Mouse (Mus musculus) kidney, adult 2 months (tissue): ENCODE data around the gene Pcdh11x. TPM values are rescaled to one million over a fixed set of nuclear protein-coding genes. Genes with fewer than 3 reads are reported as not detected.
A peak's percentile ranks its signal among the peaks of the same experiment; 100 is the strongest.

Source experiments
- DNase-seq: peaks from one replicate; pipeline ENCODE4 v3.0.0; 2021
- H3K27ac ChIP-seq: fragments of 200-500 bp; 2 replicates; pipeline ENCODE4 v1.5.1; 2012; ENCODE audit warnings: low read depth, low read length, control low read depth, inconsistent platforms; ENCODE audit not compliant: insufficient read depth
- H3K27me3 ChIP-seq: fragments of 200-500 bp; replicated peaks from 2 replicates; pipeline ENCODE4 v1.6.1; 2012; ENCODE audit warnings: mild to moderate bottlenecking, moderate library complexity, low read length, inconsistent platforms; ENCODE audit not compliant: control insufficient read depth, insufficient read depth
- H3K36me3 ChIP-seq: fragments of 200-500 bp; 2 replicates; pipeline ENCODE4 v1.6.1; 2012; ENCODE audit warnings: mild to moderate bottlenecking, moderate library complexity, low read length, inconsistent platforms; ENCODE audit not compliant: control insufficient read depth, insufficient read depth
- H3K4me1 ChIP-seq: fragments of 200-500 bp; 2 replicates; pipeline ENCODE4 v1.6.1; 2011; ENCODE audit warnings: low read length; ENCODE audit not compliant: control insufficient read depth, insufficient read depth
- H3K4me3 ChIP-seq: fragments of 200-500 bp; 2 replicates; pipeline ENCODE4 v1.5.1; 2011; ENCODE audit warnings: mild to moderate bottlenecking, low read depth, low read length, control low read depth; ENCODE audit not compliant: insufficient read depth
- CTCF ChIP-seq: fragments of 200-500 bp; conservative IDR thresholded peaks from 2 replicates; pipeline ENCODE4 v1.5.1; 2011; ENCODE audit warnings: low read depth, mild to moderate bottlenecking, control low read depth, low read length, moderate library complexity, mixed read lengths; ENCODE audit not compliant: insufficient read depth, insufficient read length
- POLR2A ChIP-seq: fragments of 200-500 bp; IDR thresholded peaks from one replicate; pipeline ENCODE4 v1.6.1; 2011; ENCODE audit warnings: low read depth, low read length, control low read depth
- WGBS: fragments of 180-500 bp; shearing (Covaris S2); methylation state at CpG from one replicate; pipeline ENCODE4 v1.1.7; 2018; 5-methylcytosine and 5-hydroxymethylcytosine counted together
- polyA plus RNA-seq: library from polyadenylated mRNA; depleted of rRNA; stranded (reverse); fragments of >200 nt; gene quantifications from 2 replicates; pipeline ENCODE4 v1.2.3, GENCODE M21; 2012; rRNA removed

Pcdh11x gene
- polyA plus RNA-seq: 0.02 TPM in 1 of 2 replicates, not detected in the other

GRCm38 (mm10) chrX:120290011-120290899 is at the start of gene Pcdh11x:
Gene Pcdh11x, plus strand, starts transcription at chrX:120290259.
- Histone ChIP-seq H3K4me1 (no peaks in the 10 kb centered on the region), H3K27me3 (no peaks in the 10 kb centered on the region), H3K36me3 (no peaks in the 10 kb centered on the region), H3K4me3 (no peak within 1 kb of the TSS; the same call in 1 of the 2 replicates), H3K27ac (no peak within 1 kb of the TSS)
- TF ChIP-seq CTCF (no peak), POLR2A (no peak)
- DNase-seq: peak; percentile 0
- WGBS: under 1% methylated on average over 37 of the region's 40 CpGs

- H3K27me3 ChIP-seq: no peaks in the 10 kb centered on the region
- no peak overlapping the region for H3K4me3 ChIP-seq
- no peaks in the 10 kb centered on the region for H3K36me3 ChIP-seq
- DNase-seq: no peak
- H3K4me1 ChIP-seq: no peaks in the 10 kb centered on the region
- TF ChIP-seq CTCF (no peak), POLR2A (no peak)
- no peak overlapping the region for H3K27ac ChIP-seq
- 69% methylated on average over 2 of the region's 2 CpGs for WGBS
These were observed 30.0 kb upstream of the Pcdh11x start for GRCm38 (mm10) chrX:120260089-120260488.

- no peaks in the 10 kb centered on the region for H3K36me3 ChIP-seq
- no peaks in the 10 kb centered on the region for H3K27me3 ChIP-seq
- H3K27ac ChIP-seq: no peak overlapping the region
- no peaks in the 10 kb centered on the region for H3K4me1 ChIP-seq
- no peak for TF ChIP-seq CTCF
- TF ChIP-seq POLR2A: no peak
- H3K4me3 ChIP-seq: no peak overlapping the region
- no peak for DNase-seq
These were observed 4.5 kb upstream of the Pcdh11x start for GRCm38 (mm10) chrX:120285522-120285921.

- Histone ChIP-seq H3K36me3 (no peaks in the 10 kb centered on the region), H3K4me1 (no peaks in the 10 kb centered on the region), H3K27ac (no peak overlapping the region), H3K4me3 (no peak overlapping the region), H3K27me3 (no peaks in the 10 kb centered on the region)
- 14% methylated on average over 1 of the region's 1 CpGs for WGBS
- peak; percentile 4 for DNase-seq
- no peak for TF ChIP-seq CTCF
- TF ChIP-seq POLR2A: no peak
These were observed 2.6 kb upstream of the Pcdh11x start for GRCm38 (mm10) chrX:120287502-120287901.

- TF ChIP-seq POLR2A (no peak), CTCF (no peak)
- no peak overlapping the region for H3K4me3 ChIP-seq
These were observed 831 bp downstream of the Pcdh11x start for GRCm38 (mm10) chrX:120290900-120291280.

GRCm38 (mm10) chrX:120291696-120292095 is 1.6 kb downstream of the Pcdh11x start:
- WGBS: 2% methylated on average over 13 of the region's 13 CpGs
- Histone ChIP-seq H3K4me1 (no peaks in the 10 kb centered on the region), H3K27me3 (no peaks in the 10 kb centered on the region), H3K27ac (no peak overlapping the region), H3K36me3 (no peaks in the 10 kb centered on the region), H3K4me3 (no peak overlapping the region)
- no peak for DNase-seq
- TF ChIP-seq CTCF (no peak), POLR2A (no peak)

More at GRCm38 (mm10) chrX:120290900-120291280, 831 bp downstream of the Pcdh11x start:
- no peak for DNase-seq
- Histone ChIP-seq H3K27me3 (no peaks in the 10 kb centered on the region), H3K27ac (no peak overlapping the region), H3K36me3 (no peaks in the 10 kb centered on the region), H3K4me1 (no peaks in the 10 kb centered on the region)
- under 1% methylated on average over 18 of the region's 18 CpGs for WGBS

GRCm38 (mm10) chrX:120292832-120293750 is 3.0 kb downstream of the Pcdh11x start:
- Histone ChIP-seq H3K27me3 (no peaks in the 10 kb centered on the region), H3K4me1 (no peaks in the 10 kb centered on the region), H3K4me3 (peak overlapping the region; percentile 24; the same call in 1 of the 2 replicates), H3K27ac (no peak overlapping the region), H3K36me3 (no peaks in the 10 kb centered on the region)
- DNase-seq: no peak
- under 1% methylated on average over 31 of the region's 46 CpGs for WGBS
- TF ChIP-seq POLR2A: no peak
- TF ChIP-seq CTCF: no peak
